Mouse (Mus musculus): ENCODE results near the gene Cdsn. TPM values are rescaled to one million over a fixed set of nuclear protein-coding genes. Genes with fewer than 3 reads are reported as not detected.
A peak's percentile ranks its signal among the peaks of the same experiment; 100 is the strongest.

The Cdsn gene
- polyA plus RNA-seq, 1 experiment from 2014 or later, result not detected

DNA sequence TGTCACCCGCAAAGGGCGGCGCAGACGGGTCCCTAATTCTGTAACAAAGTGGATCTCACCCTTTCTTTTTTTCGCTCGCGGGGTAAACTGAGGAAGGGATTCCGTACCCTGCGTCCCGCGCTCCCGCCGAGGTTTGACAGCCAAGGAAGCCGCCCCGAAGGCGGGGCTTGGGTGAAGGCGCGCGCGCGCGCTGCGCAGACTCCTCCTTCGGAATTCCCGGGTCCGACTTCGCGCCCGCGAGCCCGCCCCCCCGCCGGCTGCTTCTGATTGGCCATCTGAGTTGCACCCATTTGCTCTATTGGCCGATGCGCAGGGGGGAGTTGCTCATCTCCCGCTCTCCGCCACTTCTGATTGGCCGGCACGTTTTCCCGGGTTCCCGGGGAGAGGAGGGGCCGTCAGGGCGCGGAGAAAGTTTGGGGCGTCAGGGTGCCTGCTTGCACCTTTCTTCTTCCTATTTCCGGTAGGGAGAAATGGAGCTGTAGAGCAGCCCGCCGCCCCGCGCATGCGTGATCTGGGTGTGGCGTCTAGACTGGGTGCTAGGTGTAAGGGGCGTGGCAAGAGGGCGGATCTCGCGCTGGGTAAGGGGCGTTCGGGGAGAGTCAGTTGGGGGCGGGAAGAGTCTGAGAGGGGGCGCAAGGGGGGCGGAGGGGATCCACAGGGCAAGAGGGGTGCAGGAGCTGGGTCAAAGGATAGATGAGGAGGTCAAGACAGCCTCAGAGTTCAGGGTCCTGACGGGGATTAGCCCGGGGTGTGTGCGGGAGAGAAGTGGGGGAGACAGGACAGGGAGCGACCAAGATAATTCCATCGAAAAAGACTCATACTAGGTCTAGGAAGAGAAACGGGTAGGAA lies 35.1 kb upstream of the Cdsn start, which contains the start of the genes Tcf19 and Cchcr1:
Gene Tcf19 (minus strand): TSS at position 173 of the 849 bp plus-strand sequence.
Gene Cchcr1 (plus strand): TSS at position 449 of the 849 bp plus-strand sequence.
- H3K9me3 ChIP-seq (replicated peaks; ENCODE audit: control insufficient read depth, low read length), result no peaks in the 10 kb centered on the region
- DNase-seq (ENCODE audit: low spot score) (peak; percentile 98), ATAC-seq (replicated peaks; ENCODE audit: insufficient number of reproducible peaks, low FRiP score, low TSS enrichment, low read depth) (peak; percentile 90)
- H3K9ac ChIP-seq (replicated peaks; ENCODE audit: low read length), result peak within 1 kb of the TSS; percentile 66
- peak within 1 kb of the TSS; percentile 82 for H3K4me2 ChIP-seq (ENCODE audit: low read depth, low read length)
- under 1% methylated on average over 67 of the region's 67 CpGs for WGBS
- H3K27me3 ChIP-seq (ENCODE audit: control insufficient read depth, insufficient read depth, low read length), result no peaks in the 10 kb centered on the region
- H3K4me1 ChIP-seq (ENCODE audit: control insufficient read depth, insufficient read depth, low read length), result peaks cover 9% of the 10 kb centered on the region
- peak within 1 kb of the TSS; percentile 44 for H3K4me3 ChIP-seq (ENCODE audit: low read depth, low read length)
- no peaks in the 10 kb centered on the region; the same call in 1 of the 2 replicates for H3K36me3 ChIP-seq (replicated peaks; ENCODE audit: control insufficient read depth, insufficient read depth, low read depth, low read length)
- 0 out of 2 replicates have a peak within 1 kb of the TSS, but pooled peaks have one; percentile 13 for H3K27ac ChIP-seq (replicated peaks; ENCODE audit: low read depth, low read length)

DNA sequence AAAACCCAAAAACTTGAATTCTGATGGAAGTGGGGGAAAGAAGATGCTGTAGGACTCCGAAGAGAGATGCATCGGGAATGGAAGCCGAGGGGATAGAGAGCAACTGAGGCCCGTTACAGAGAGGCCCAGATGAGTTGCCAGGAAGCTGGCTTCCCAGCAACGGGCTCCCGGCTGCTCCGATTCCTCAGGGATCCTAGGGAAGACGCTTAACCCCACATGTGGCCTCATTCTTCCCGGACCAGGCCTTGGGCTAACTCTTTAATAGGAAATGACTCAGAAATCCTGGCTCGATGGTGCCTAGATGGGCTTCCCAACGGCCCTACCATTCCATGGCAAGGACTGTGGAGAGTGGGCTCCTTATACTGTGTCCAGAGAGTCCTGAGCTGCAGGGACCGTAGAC lies 34.4 kb upstream of the Cdsn start:
- Histone ChIP-seq H3K4me3 (ENCODE audit: low read depth, low read length) (peak overlapping the region; percentile 44), H3K4me1 (ENCODE audit: control insufficient read depth, insufficient read depth, low read length) (peaks cover 9% of the 10 kb centered on the region), H3K36me3 (replicated peaks; ENCODE audit: control insufficient read depth, insufficient read depth, low read depth, low read length) (no peaks in the 10 kb centered on the region; the same call in 1 of the 2 replicates), H3K27ac (replicated peaks; ENCODE audit: low read depth, low read length) (0 out of 2 replicates have a peak overlapping the region, but pooled peaks have one; percentile 13), H3K4me2 (ENCODE audit: low read depth, low read length) (peak overlapping the region; percentile 76), H3K9me3 (replicated peaks; ENCODE audit: control insufficient read depth, low read length) (no peaks in the 10 kb centered on the region), H3K27me3 (ENCODE audit: control insufficient read depth, insufficient read depth, low read length) (no peaks in the 10 kb centered on the region), H3K9ac (replicated peaks; ENCODE audit: low read length) (peak overlapping the region; percentile 66)
- DNase-seq (ENCODE audit: low spot score) (no peak), ATAC-seq (replicated peaks; ENCODE audit: insufficient number of reproducible peaks, low FRiP score, low TSS enrichment, low read depth) (no peak)
- 8% methylated on average over 12 of the region's 12 CpGs for WGBS

DNA sequence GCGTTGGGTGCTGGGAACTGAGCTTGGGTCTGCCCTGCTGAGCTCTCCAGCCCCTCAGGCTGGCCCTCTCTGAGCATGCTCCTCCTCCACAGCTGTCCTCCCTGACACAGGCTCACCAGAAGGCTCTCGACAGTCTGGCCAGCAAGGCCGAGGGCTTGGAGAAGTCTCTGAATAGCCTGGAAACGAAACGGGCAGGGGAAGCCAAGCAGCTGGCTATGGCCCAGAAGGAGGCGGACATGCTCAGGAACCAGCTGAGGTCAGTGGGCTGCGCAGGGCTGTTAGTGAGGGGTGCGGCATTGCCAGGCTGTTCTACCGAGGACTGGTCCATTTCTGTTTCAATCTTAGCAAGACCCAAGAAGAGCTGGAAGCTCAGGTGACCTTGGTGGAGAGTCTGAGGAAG lies 27.6 kb upstream of the Cdsn start:
- 89% methylated on average over 9 of the region's 9 CpGs for WGBS
- no peak for ATAC-seq (replicated peaks; ENCODE audit: insufficient number of reproducible peaks, low FRiP score, low TSS enrichment, low read depth)
- no peaks in the 10 kb centered on the region for H3K9me3 ChIP-seq (replicated peaks; ENCODE audit: control insufficient read depth, low read length)

DNA sequence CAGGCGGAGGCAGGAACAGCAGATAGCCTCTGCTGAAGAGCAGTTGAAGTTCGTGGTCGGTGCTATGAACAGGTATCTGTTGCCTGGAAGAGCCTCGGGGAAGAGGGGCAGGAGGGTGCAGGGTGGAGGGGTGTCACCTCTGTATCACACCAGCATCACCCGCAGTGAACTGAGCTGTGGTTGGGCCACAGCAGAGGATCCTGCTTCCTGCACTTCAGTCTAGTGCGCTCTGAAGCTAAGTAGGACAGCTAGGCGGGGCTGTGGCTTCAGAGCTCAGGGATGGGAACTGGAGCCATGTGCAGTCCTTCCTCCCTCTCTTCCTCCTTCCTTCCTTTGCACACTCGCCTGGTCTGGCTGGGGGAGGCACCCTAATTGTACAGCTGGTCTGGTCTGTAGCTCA lies 25.3 kb upstream of the Cdsn start:
- no peaks in the 10 kb centered on the region; the same call in 1 of the 2 replicates for H3K36me3 ChIP-seq (replicated peaks; ENCODE audit: control insufficient read depth, insufficient read depth, low read depth, low read length)

More for the DNA sequence above, 27.6 kb upstream of the Cdsn start:
- H3K4me1 ChIP-seq (ENCODE audit: control insufficient read depth, insufficient read depth, low read length), result no peaks in the 10 kb centered on the region
- H3K9ac ChIP-seq (replicated peaks; ENCODE audit: low read length), result no peak overlapping the region
- no peak overlapping the region for H3K27ac ChIP-seq (replicated peaks; ENCODE audit: low read depth, low read length)
- H3K36me3 ChIP-seq (replicated peaks; ENCODE audit: control insufficient read depth, insufficient read depth, low read depth, low read length), result no peaks in the 10 kb centered on the region; the same call in 1 of the 2 replicates
- H3K4me2 ChIP-seq (ENCODE audit: low read depth, low read length), result no peak overlapping the region
- DNase-seq (ENCODE audit: low spot score), result no peak
- H3K4me3 ChIP-seq (ENCODE audit: low read depth, low read length), result no peak overlapping the region
- no peaks in the 10 kb centered on the region for H3K27me3 ChIP-seq (ENCODE audit: control insufficient read depth, insufficient read depth, low read length)

GRCm38 (mm10) chr17:35532360-35532759 lies 19.6 kb upstream of the Cdsn start:
- no peak for DNase-seq (ENCODE audit: low spot score)

More for the DNA sequence above, 25.3 kb upstream of the Cdsn start:
- H3K9ac ChIP-seq (replicated peaks; ENCODE audit: low read length), result no peak overlapping the region
- ATAC-seq (replicated peaks; ENCODE audit: insufficient number of reproducible peaks, low FRiP score, low TSS enrichment, low read depth) (no peak), DNase-seq (ENCODE audit: low spot score) (no peak)
- H3K9me3 ChIP-seq (replicated peaks; ENCODE audit: control insufficient read depth, low read length), result no peaks in the 10 kb centered on the region
- WGBS, result 74% methylated on average over 8 of the region's 8 CpGs
- H3K4me3 ChIP-seq (ENCODE audit: low read depth, low read length), result no peak overlapping the region
- no peak overlapping the region for H3K27ac ChIP-seq (replicated peaks; ENCODE audit: low read depth, low read length)
- no peaks in the 10 kb centered on the region for H3K27me3 ChIP-seq (ENCODE audit: control insufficient read depth, insufficient read depth, low read length)
- H3K4me1 ChIP-seq (ENCODE audit: control insufficient read depth, insufficient read depth, low read length), result no peaks in the 10 kb centered on the region
- H3K4me2 ChIP-seq (ENCODE audit: low read depth, low read length), result no peak overlapping the region

DNA sequence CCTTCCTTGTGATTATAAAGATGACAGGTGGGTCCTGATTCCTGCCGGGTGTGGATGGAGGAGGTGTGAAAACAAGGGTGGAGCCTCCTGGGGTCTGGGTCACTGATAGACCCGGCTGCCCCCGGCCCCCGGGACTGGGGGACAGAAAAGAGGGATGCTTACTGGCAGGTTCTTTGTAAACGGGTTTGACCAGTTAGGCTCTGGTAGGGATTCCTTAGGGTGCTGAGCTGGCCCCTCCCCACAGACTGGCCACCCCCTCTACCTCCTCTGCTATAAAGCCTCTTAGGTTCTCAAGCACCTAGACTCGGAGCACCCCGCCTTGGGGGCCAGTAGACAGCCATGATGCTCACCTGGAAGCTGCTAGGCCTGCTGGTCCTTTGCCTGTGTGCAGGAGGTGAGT lies 19.0 kb upstream of the Cdsn start, which contains the start of gene Psors1c2:
Gene Psors1c2 (plus strand): TSS at position 301 of the 400 bp plus-strand sequence.
- WGBS, result 35% methylated on average over 7 of the region's 7 CpGs
- no peaks in the 10 kb centered on the region for H3K27me3 ChIP-seq (ENCODE audit: control insufficient read depth, insufficient read depth, low read length)
- no peak within 1 kb of the TSS for H3K4me3 ChIP-seq (ENCODE audit: low read depth, low read length)
- no peaks in the 10 kb centered on the region for H3K36me3 ChIP-seq (replicated peaks; ENCODE audit: control insufficient read depth, insufficient read depth, low read depth, low read length)
- no peak within 1 kb of the TSS for H3K4me2 ChIP-seq (ENCODE audit: low read depth, low read length)
- no peak for ATAC-seq (replicated peaks; ENCODE audit: insufficient number of reproducible peaks, low FRiP score, low TSS enrichment, low read depth)
- H3K4me1 ChIP-seq (ENCODE audit: control insufficient read depth, insufficient read depth, low read length), result no peaks in the 10 kb centered on the region
- H3K9me3 ChIP-seq (replicated peaks; ENCODE audit: control insufficient read depth, low read length), result no peaks in the 10 kb centered on the region
- no peak for DNase-seq (ENCODE audit: low spot score)
- no peak within 1 kb of the TSS for H3K9ac ChIP-seq (replicated peaks; ENCODE audit: low read length)
- H3K27ac ChIP-seq (replicated peaks; ENCODE audit: low read depth, low read length), result no peak within 1 kb of the TSS

More at GRCm38 (mm10) chr17:35532360-35532759, 19.6 kb upstream of the Cdsn start:
- Histone ChIP-seq H3K9me3 (replicated peaks; ENCODE audit: control insufficient read depth, low read length) (no peaks in the 10 kb centered on the region), H3K4me1 (ENCODE audit: control insufficient read depth, insufficient read depth, low read length) (no peaks in the 10 kb centered on the region), H3K27me3 (ENCODE audit: control insufficient read depth, insufficient read depth, low read length) (no peaks in the 10 kb centered on the region), H3K36me3 (replicated peaks; ENCODE audit: control insufficient read depth, insufficient read depth, low read depth, low read length) (no peaks in the 10 kb centered on the region), H3K4me3 (ENCODE audit: low read depth, low read length) (no peak overlapping the region), H3K27ac (replicated peaks; ENCODE audit: low read depth, low read length) (no peak overlapping the region), H3K4me2 (ENCODE audit: low read depth, low read length) (no peak overlapping the region), H3K9ac (replicated peaks; ENCODE audit: low read length) (no peak overlapping the region)
- no peak for ATAC-seq (replicated peaks; ENCODE audit: insufficient number of reproducible peaks, low FRiP score, low TSS enrichment, low read depth)
- WGBS, result 21% methylated on average over 3 of the region's 3 CpGs

DNA sequence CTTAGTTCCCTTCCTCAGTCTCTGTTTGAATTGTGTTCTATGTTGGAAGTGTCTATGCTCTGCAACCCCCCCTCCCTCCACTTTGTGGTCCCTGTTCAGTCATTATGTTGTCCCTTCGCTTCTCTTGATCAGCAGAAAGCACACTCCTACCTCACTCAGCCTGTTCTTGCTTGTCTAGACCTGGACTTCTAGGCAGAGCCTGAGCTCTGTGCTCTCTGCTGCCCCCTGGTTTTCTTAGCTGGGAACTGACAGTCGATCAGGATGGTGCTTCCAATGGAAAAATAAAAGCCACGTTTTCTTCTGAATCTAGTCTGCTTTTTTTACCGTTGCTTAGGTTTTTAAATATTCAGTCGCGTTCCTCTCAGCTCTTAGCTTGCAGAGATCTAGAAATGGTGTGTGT lies 17.6 kb upstream of the Cdsn start:
- H3K27me3 ChIP-seq (ENCODE audit: control insufficient read depth, insufficient read depth, low read length), result no peaks in the 10 kb centered on the region
- no peak overlapping the region for H3K4me3 ChIP-seq (ENCODE audit: low read depth, low read length)
- DNase-seq (ENCODE audit: low spot score) (peak; percentile 87), ATAC-seq (replicated peaks; ENCODE audit: insufficient number of reproducible peaks, low FRiP score, low TSS enrichment, low read depth) (0 out of 2 replicates have a peak, but pooled peaks have one; percentile 57)
- no peak overlapping the region for H3K4me2 ChIP-seq (ENCODE audit: low read depth, low read length)
- H3K36me3 ChIP-seq (replicated peaks; ENCODE audit: control insufficient read depth, insufficient read depth, low read depth, low read length), result no peaks in the 10 kb centered on the region
- no peak overlapping the region for H3K9ac ChIP-seq (replicated peaks; ENCODE audit: low read length)
- no peaks in the 10 kb centered on the region for H3K9me3 ChIP-seq (replicated peaks; ENCODE audit: control insufficient read depth, low read length)
- no peaks in the 10 kb centered on the region for H3K4me1 ChIP-seq (ENCODE audit: control insufficient read depth, insufficient read depth, low read length)
- 14% methylated on average over 6 of the region's 6 CpGs for WGBS
- H3K27ac ChIP-seq (replicated peaks; ENCODE audit: low read depth, low read length), result no peak overlapping the region

GRCm38 (mm10) chr17:35537421-35537820 lies 14.5 kb upstream of the Cdsn start:
- DNase-seq (ENCODE audit: low spot score), result no peak
- Histone ChIP-seq H3K27ac (replicated peaks; ENCODE audit: low read depth, low read length) (no peak overlapping the region), H3K9ac (replicated peaks; ENCODE audit: low read length) (no peak overlapping the region), H3K4me3 (ENCODE audit: low read depth, low read length) (no peak overlapping the region), H3K4me1 (ENCODE audit: control insufficient read depth, insufficient read depth, low read length) (no peaks in the 10 kb centered on the region), H3K9me3 (replicated peaks; ENCODE audit: control insufficient read depth, low read length) (no peaks in the 10 kb centered on the region), H3K27me3 (ENCODE audit: control insufficient read depth, insufficient read depth, low read length) (no peaks in the 10 kb centered on the region), H3K36me3 (replicated peaks; ENCODE audit: control insufficient read depth, insufficient read depth, low read depth, low read length) (no peaks in the 10 kb centered on the region), H3K4me2 (ENCODE audit: low read depth, low read length) (no peak overlapping the region)
- 88% methylated on average over 4 of the region's 4 CpGs for WGBS
- ATAC-seq (replicated peaks; ENCODE audit: insufficient number of reproducible peaks, low FRiP score, low TSS enrichment, low read depth), result no peak

Data from embryonic facial prominence, embryonic 11.5 days (tissue).